Mouse (Mus musculus): ENCODE measurements around the gene Gm17324.

DNA sequence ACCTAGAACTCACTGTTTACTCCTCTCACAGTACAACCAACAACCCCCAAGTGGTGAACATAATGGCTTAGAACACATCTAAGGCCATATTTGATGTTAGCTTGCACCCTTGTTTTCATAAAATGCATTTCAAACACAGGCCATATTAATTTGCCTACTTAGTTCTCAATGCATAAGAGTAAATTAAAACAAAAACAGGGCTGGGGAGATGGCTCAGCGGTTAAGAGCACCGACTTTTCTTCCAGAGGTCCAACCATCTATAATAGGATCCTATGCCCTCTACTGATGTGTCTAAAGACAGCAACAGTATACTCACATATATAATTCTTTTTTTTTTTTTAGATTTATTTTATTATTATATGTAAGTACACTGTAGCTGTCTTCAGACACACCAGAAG is 26.8 kb upstream of the Gm17324 start:
- TF ChIP-seq CTCF (IDR thresholded peaks at IDR 0.05; ENCODE audit: borderline replicate concordance, insufficient read depth, low read depth, low read length) (no peak), POLR2A (IDR thresholded peaks at IDR 0.05; ENCODE audit: borderline replicate concordance, insufficient read depth, low read length) (no peak)

Data from cerebellum, adult 2 months (tissue).